Mouse (Mus musculus): ENCODE measurements around the gene 9030612E09Rik. TPM values are rescaled to one million over a fixed set of nuclear protein-coding genes. Genes with fewer than 3 reads are reported as not detected.
A peak's percentile ranks its signal among the peaks of the same experiment; 100 is the strongest.

Gene 9030612E09Rik
- total RNA-seq, 2 experiments from 2014 or later = 2.6 to 3.3 TPM

DNA sequence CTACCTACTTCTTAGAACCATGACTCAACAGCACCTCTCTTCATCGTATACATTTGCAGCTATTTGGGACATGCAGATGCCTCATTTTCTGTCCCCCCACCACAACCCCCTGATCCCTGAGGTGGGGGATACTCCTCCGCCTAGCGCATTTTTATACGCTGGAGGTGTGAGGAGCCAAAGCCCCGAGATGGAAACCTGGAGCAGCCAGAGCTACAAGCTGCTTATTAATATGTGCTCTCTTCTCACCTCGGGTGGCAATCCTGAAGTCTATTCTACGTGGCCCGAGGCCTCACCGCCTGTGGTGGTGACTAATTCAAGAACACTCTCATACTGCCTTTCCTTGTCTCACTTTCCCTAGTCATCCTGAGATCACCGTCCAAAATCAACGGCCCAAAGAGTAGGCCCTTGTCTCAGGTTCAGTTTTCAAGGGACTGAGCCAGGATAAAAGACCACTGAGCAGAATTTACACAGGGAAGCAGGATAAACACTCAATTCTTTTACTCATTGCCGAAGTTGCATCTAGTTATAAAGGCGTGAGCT lies 42.9 kb downstream of the 9030612E09Rik start:
- intact Hi-C loops (cut with DNase I) = no loop called here
- Histone ChIP-seq H3K27ac (no peak overlapping the region), H3K4me3 (no peak overlapping the region)
- no peak for DNase-seq (ENCODE audit: extremely low spot score in 1 of 2, low spot score in 2 of 2)
- no peak for TF ChIP-seq CTCF (IDR thresholded peaks at IDR 0.05)

DNA sequence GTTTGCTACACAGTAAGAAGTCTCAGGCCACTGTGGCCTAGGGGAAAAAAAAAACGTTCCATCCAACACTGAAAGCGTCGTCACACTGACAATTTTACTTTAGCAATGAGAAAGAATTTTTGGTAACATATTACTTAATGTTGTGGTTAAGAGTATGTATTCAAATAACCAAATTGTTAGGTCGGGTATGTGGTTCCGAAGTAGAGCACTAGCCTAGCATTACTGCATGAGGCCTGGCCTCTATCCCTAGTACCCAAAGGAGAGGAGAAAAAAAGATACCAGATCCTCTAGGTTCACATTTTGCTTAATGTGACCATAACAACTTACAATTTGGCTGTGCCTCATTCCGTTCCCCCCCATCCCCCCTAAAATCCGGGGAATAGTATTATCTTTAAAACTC lies 46.0 kb downstream of the 9030612E09Rik start:
- no peak for TF ChIP-seq CTCF (IDR thresholded peaks at IDR 0.05)
- Histone ChIP-seq H3K4me3 (peak overlapping the region; percentile 96), H3K27ac (peak overlapping the region; percentile 99)
- intact Hi-C loops (cut with DNase I) = loop anchor here (2.0 to 10.0 kb wide), 4 partner anchors 102 to 262 kb away; partner anchors contain the start of gene Bend3
- no peak for DNase-seq (ENCODE audit: extremely low spot score in 1 of 2, low spot score in 2 of 2)

DNA sequence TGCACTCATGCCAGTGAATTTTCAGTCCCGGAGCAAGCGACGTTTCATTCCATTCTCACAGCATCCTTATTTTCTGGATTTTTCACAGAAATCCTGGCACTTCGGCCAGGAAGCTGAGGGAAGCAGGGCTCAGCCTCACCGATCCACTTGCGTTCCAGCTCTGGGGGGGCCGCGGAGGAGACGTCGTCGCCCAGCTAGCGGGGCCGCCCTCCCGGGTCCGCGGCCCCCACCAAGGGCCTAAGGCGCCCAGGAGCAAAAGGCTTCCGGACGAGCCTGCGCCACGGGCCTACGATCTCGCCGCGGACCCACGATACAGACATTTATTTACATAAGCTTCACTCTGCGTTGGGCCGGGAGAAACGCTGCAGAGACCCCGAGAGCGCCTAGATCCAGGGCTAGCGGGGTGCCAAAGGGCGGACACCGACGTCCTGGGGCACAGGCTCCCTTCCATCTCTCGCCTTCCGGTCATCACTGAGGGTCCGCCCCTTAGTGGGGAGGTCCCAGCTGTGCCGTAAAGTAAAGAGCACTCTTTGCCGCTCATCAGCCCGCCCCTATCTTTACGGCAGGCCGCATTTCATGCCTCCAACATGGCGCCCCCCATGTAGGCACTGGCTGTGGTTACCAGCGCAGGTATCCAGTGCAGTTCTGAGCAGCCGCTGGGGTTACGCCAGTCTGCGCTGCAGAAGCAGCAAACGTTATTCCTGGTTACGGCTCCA lies 46.6 kb downstream of the 9030612E09Rik start, which contains the start of gene Pdss2:
Pdss2 (plus strand) TSS at position 577 of the 716 bp plus-strand sequence.
- intact Hi-C loops (cut with DNase I) = loop anchor here (1.0 to 10.0 kb wide), 5 partner anchors 46 to 262 kb away; partner anchors contain the start of gene Bend3
- H3K4me3 ChIP-seq = peak within 1 kb of the TSS; percentile 96
- H3K27ac ChIP-seq = peak within 1 kb of the TSS; percentile 99
- DNase-seq (ENCODE audit: extremely low spot score in 1 of 2, low spot score in 2 of 2) = peak; percentile 91 to 93
- no peak; the same call in 1 of the 2 replicates for TF ChIP-seq CTCF (IDR thresholded peaks at IDR 0.05)

DNA sequence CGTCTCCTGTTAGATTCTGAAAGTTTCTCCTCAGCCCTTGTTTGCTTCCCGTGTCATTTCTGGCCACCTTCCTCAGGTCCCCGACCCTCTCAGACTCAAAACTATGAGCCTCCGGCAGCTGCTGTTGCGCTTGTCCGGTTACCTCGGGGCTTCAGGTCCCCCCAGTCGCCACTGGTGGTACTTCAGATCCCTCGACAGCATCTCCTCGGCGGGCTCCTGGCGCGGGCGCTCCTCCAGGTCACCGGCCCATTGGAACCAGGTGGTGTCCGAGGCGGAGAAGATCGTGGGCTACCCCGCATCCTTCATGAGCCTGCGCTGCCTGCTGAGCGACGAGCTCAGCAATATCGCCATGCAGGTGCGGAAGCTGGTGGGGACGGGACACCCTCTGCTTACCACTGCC lies 47.2 kb downstream of the 9030612E09Rik start:
- Histone ChIP-seq H3K27ac (peak overlapping the region; percentile 99), H3K4me3 (peak overlapping the region; percentile 96)
- intact Hi-C loops (cut with DNase I) = loop anchor here (1.0 to 10.0 kb wide), 5 partner anchors 46 to 263 kb away; partner anchors contain the start of gene Bend3
- DNase-seq (ENCODE audit: extremely low spot score in 1 of 2, low spot score in 2 of 2) = no peak
- TF ChIP-seq CTCF (IDR thresholded peaks at IDR 0.05) = no peak

DNA sequence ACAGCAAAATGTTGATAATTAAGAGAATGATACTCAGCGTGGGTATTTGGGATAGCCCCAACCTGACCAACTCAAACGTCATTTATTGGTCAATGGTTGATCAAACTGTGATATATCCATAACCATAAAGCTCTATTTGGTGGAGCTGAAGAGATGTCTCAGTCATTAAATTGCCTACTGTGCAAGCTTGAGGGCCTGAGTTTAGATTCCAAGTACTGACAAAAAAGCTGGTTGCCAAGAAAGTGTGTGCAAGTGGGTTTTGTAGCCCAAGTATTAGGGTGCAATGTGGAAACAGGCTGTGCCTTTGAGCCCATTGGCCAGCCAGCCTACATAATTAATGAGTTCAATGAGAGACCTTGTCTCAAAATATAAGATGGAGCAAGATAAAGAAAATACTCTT lies 48.9 kb downstream of the 9030612E09Rik start:
- intact Hi-C loops (cut with DNase I) = loop anchor here (10.0 kb wide), 1 partner anchor 151 kb away; no protein-coding TSS in a partner anchor
- Histone ChIP-seq H3K27ac (no peak overlapping the region), H3K4me3 (no peak overlapping the region)
- DNase-seq (ENCODE audit: extremely low spot score in 1 of 2, low spot score in 2 of 2) = no peak
- TF ChIP-seq CTCF (IDR thresholded peaks at IDR 0.05) = no peak

Other genes starting within 250 kb of the 9030612E09Rik start
- gene Sobp, start 174 bp upstream of the 9030612E09Rik start, total RNA-seq (2021) = 10 to 100 TPM; 76.4 to 77.1 TPM
- gene Pdss2, start 46.8 kb downstream of the 9030612E09Rik start, total RNA-seq (2021) = 10 to 100 TPM; 16.9 to 17.2 TPM

Data from left cerebral cortex, adult 2 months (tissue).